Mouse (Mus musculus): ENCODE data around the gene Mospd1.

- TF ChIP-seq POLR2A (IDR thresholded peaks at IDR 0.05; ENCODE audit: borderline replicate concordance, insufficient read depth, low read length) (peak; percentile 52; the same call in 1 of the 2 replicates), CTCF (IDR thresholded peaks at IDR 0.05; ENCODE audit: borderline replicate concordance, insufficient read depth, low read depth, low read length) (no peak)
Measured at GRCm38 (mm10) chrX:53370366-53370740, at the start of gene Mospd1.
